Mouse (Mus musculus): Measurements from ENCODE around the gene Lrrc14b. TPM values are rescaled to one million over a fixed set of nuclear protein-coding genes. Genes with fewer than 3 reads are reported as not detected.

Gene Lrrc14b
- total and polyA plus RNA-seq, 3 experiments, result not detected

GRCm38 (mm10) chr13:74381533-74382276 lies 17.9 kb upstream of the Lrrc14b start:
- TF ChIP-seq GATA1 (IDR thresholded peaks at IDR 0.05; ENCODE audit: borderline replicate concordance, low read length), result no peak
- no peaks in the 10 kb centered on the region for H3K9me3 ChIP-seq (replicated peaks)
- no peak for DNase-seq (ENCODE audit: low spot score)

GRCm38 (mm10) chr13:74363176-74363858 lies 488 bp downstream of the Lrrc14b start:
- DNase-seq (ENCODE audit: low spot score), result no peak
- H3K36me3 ChIP-seq (replicated peaks), result peaks cover 49% of the 10 kb centered on the region
- no peak overlapping the region for H3K4me3 ChIP-seq (ENCODE audit: low read depth, low read length)

More at GRCm38 (mm10) chr13:74381533-74382276, 17.9 kb upstream of the Lrrc14b start:
- no peaks in the 10 kb centered on the region for H3K36me3 ChIP-seq (replicated peaks)
- H3K27me3 ChIP-seq (ENCODE audit: insufficient read depth, low read length), result no peaks in the 10 kb centered on the region; the same call in 1 of the 2 replicates
- H3K4me3 ChIP-seq (ENCODE audit: low read depth, low read length), result no peak overlapping the region
- no peaks in the 10 kb centered on the region for H3K4me1 ChIP-seq (ENCODE audit: insufficient read depth, low read depth, low read length)
- no peak for ATAC-seq (ENCODE audit: extremely low read depth, insufficient number of reproducible peaks, low FRiP score, poor library complexity, severe bottlenecking)

GRCm38 (mm10) chr13:74362218-74362617 lies 1.6 kb downstream of the Lrrc14b start:
- H3K4me3 ChIP-seq (ENCODE audit: low read depth, low read length), result no peak overlapping the region
- H3K27me3 ChIP-seq (ENCODE audit: insufficient read depth, low read length), result no peaks in the 10 kb centered on the region
- peaks cover 57% of the 10 kb centered on the region for H3K36me3 ChIP-seq (replicated peaks)
- DNase-seq (ENCODE audit: low spot score) (no peak), ATAC-seq (ENCODE audit: extremely low read depth, insufficient number of reproducible peaks, low FRiP score, poor library complexity, severe bottlenecking) (no peak; the same call in 1 of the 2 replicates)
- H3K4me1 ChIP-seq (ENCODE audit: insufficient read depth, low read depth, low read length), result peaks cover 4% of the 10 kb centered on the region; the same call in 1 of the 2 replicates
- H3K9me3 ChIP-seq (replicated peaks), result no peaks in the 10 kb centered on the region
- no peak for TF ChIP-seq POLR2AphosphoS5 (IDR thresholded peaks at IDR 0.05; ENCODE audit: insufficient replicate concordance, low read depth, low read length)
- TF ChIP-seq GATA1 (IDR thresholded peaks at IDR 0.05; ENCODE audit: borderline replicate concordance, low read length), result no peak
- TF ChIP-seq CTCF (IDR thresholded peaks at IDR 0.05; ENCODE audit: low read depth, low read length), result no peak
- TF ChIP-seq TAL1 (conservative IDR thresholded peaks at IDR 0.05; ENCODE audit: low read depth, low read length), result no peak
- no peak for TF ChIP-seq GATA2 (IDR thresholded peaks at IDR 0.05; ENCODE audit: borderline replicate concordance, low read depth, low read length)

More at GRCm38 (mm10) chr13:74363176-74363858, 488 bp downstream of the Lrrc14b start:
- TF ChIP-seq POLR2AphosphoS5 (IDR thresholded peaks at IDR 0.05; ENCODE audit: insufficient replicate concordance, low read depth, low read length), result no peak
- no peak for TF ChIP-seq GATA2 (IDR thresholded peaks at IDR 0.05; ENCODE audit: borderline replicate concordance, low read depth, low read length)
- no peak for TF ChIP-seq GATA1 (IDR thresholded peaks at IDR 0.05; ENCODE audit: borderline replicate concordance, low read length)
- no peak for TF ChIP-seq TAL1 (conservative IDR thresholded peaks at IDR 0.05; ENCODE audit: low read depth, low read length)
- no peak for TF ChIP-seq CTCF (IDR thresholded peaks at IDR 0.05; ENCODE audit: low read depth, low read length)
- no peaks in the 10 kb centered on the region for H3K9me3 ChIP-seq (replicated peaks)
- ATAC-seq (ENCODE audit: extremely low read depth, insufficient number of reproducible peaks, low FRiP score, poor library complexity, severe bottlenecking), result no peak
- H3K27me3 ChIP-seq (ENCODE audit: insufficient read depth, low read length), result no peaks in the 10 kb centered on the region
- H3K4me1 ChIP-seq (ENCODE audit: insufficient read depth, low read depth, low read length), result peaks cover 7% of the 10 kb centered on the region; the same call in 1 of the 2 replicates

- H3K9me3 ChIP-seq (replicated peaks), result no peaks in the 10 kb centered on the region
- ATAC-seq (ENCODE audit: extremely low read depth, insufficient number of reproducible peaks, low FRiP score, poor library complexity, severe bottlenecking) (no peak), DNase-seq (ENCODE audit: low spot score) (no peak)
- H3K27me3 ChIP-seq (ENCODE audit: insufficient read depth, low read length), result no peaks in the 10 kb centered on the region
- H3K4me3 ChIP-seq (ENCODE audit: low read depth, low read length), result no peak overlapping the region
- no peaks in the 10 kb centered on the region for H3K4me1 ChIP-seq (ENCODE audit: insufficient read depth, low read depth, low read length)
- peaks cover 78% of the 10 kb centered on the region for H3K36me3 ChIP-seq (replicated peaks)
- no peak for TF ChIP-seq POLR2AphosphoS5 (IDR thresholded peaks at IDR 0.05; ENCODE audit: insufficient replicate concordance, low read depth, low read length)
Measured at GRCm38 (mm10) chr13:74356491-74356890, 7.3 kb downstream of the Lrrc14b start.

GRCm38 (mm10) chr13:74350435-74350906 lies 13.3 kb downstream of the Lrrc14b start:
- peak; percentile 12 for DNase-seq (ENCODE audit: low spot score)
- Histone ChIP-seq H3K27me3 (ENCODE audit: insufficient read depth, low read length) (no peaks in the 10 kb centered on the region), H3K4me1 (ENCODE audit: insufficient read depth, low read depth, low read length) (peaks cover 14% of the 10 kb centered on the region), H3K4me3 (ENCODE audit: low read depth, low read length) (peak overlapping the region; percentile 76), H3K36me3 (replicated peaks) (peaks cover 27% of the 10 kb centered on the region), H3K9me3 (replicated peaks) (no peaks in the 10 kb centered on the region)
- ATAC-seq (ENCODE audit: extremely low read depth, insufficient number of reproducible peaks, low FRiP score, poor library complexity, severe bottlenecking), result peak; percentile 41; the same call in 1 of the 2 replicates
- TF ChIP-seq CTCF (IDR thresholded peaks at IDR 0.05; ENCODE audit: low read depth, low read length) (no peak), GATA1 (IDR thresholded peaks at IDR 0.05; ENCODE audit: borderline replicate concordance, low read length) (no peak), GATA2 (IDR thresholded peaks at IDR 0.05; ENCODE audit: borderline replicate concordance, low read depth, low read length) (no peak), POLR2AphosphoS5 (IDR thresholded peaks at IDR 0.05; ENCODE audit: insufficient replicate concordance, low read depth, low read length) (no peak), TAL1 (conservative IDR thresholded peaks at IDR 0.05; ENCODE audit: low read depth, low read length) (no peak)

GRCm38 (mm10) chr13:74349566-74350434 lies 14.0 kb downstream of the Lrrc14b start, which contains the start of the genes Sdha and Ccdc127:
Gene Sdha (minus strand): TSS chr13:74350280.
Gene Ccdc127 (plus strand): TSS chr13:74350309.
- peak within 1 kb of the TSS; percentile 76 for H3K4me3 ChIP-seq (ENCODE audit: low read depth, low read length)
- ATAC-seq (ENCODE audit: extremely low read depth, insufficient number of reproducible peaks, low FRiP score, poor library complexity, severe bottlenecking) (peak; percentile 85), DNase-seq (ENCODE audit: low spot score) (peak; percentile 88)
- peaks cover 16% of the 10 kb centered on the region for H3K4me1 ChIP-seq (ENCODE audit: insufficient read depth, low read depth, low read length)
- TF ChIP-seq CTCF (IDR thresholded peaks at IDR 0.05; ENCODE audit: low read depth, low read length) (no peak), TAL1 (conservative IDR thresholded peaks at IDR 0.05; ENCODE audit: low read depth, low read length) (no peak), POLR2AphosphoS5 (IDR thresholded peaks at IDR 0.05; ENCODE audit: insufficient replicate concordance, low read depth, low read length) (no peak), GATA2 (IDR thresholded peaks at IDR 0.05; ENCODE audit: borderline replicate concordance, low read depth, low read length) (no peak)
- no peaks in the 10 kb centered on the region for H3K9me3 ChIP-seq (replicated peaks)
- no peaks in the 10 kb centered on the region for H3K27me3 ChIP-seq (ENCODE audit: insufficient read depth, low read length)
- peaks cover 31% of the 10 kb centered on the region for H3K36me3 ChIP-seq (replicated peaks)
